Mouse (Mus musculus): ENCODE measurements around the gene Cdt1.

Cdt1 gene

GRCm38 (mm10) chr8:122567361-122568108, at the start of gene Cdt1:
TSS of gene Cdt1 (plus strand) at chr8:122568015.
- peak; percentile 94 for DNase-seq (ENCODE audit: low spot score in 2 of 2)

- DNase-seq (ENCODE audit: low spot score in 2 of 2), result no peak
These were observed 47.2 kb upstream of the Cdt1 start for GRCm38 (mm10) chr8:122520611-122521010.

DNA sequence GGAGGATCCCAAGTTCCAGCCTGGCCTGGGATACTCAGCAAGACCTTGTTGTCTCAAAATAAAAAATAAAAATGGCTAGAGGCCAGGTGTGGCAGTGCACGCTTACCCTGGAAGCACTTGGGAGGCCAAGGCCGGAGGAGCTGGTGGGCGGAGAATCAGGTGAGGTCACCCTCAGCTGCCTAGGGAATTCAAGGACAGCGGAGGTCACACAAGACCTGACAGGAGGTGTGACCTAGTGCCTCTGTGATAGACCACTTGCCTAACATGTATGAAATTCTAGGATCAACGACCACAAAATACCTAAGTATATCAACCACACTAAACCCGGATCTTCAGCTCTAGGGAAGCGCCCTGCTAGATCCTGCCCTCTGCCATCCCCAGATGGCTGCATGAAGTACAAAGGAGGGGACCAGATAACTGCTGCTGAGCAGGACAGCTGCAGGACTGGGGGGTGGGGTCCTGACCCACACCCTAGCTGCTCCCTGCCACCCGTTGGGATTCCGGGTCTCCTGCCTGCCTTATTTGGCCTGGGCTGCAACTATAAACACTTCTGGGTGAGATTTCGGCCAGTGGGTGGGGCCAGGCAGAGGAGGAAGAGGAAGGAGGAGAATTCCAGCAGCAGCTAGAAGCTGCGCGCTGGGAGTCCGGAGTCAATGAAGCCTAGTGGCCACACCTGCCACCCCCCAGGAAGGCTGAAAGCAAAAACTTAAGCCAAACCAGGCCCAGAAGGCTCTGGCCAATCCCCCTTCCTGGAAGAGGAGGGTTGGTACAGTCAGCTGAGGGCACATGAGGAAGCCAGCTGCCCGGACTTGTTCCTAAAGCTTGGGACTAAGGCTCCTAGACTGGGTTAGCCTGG, 44.8 kb upstream of the Cdt1 start:
- DNase-seq (ENCODE audit: low spot score in 2 of 2), result no peak

- no peak for DNase-seq (ENCODE audit: low spot score in 2 of 2)
These were observed 44.0 kb upstream of the Cdt1 start for GRCm38 (mm10) chr8:122523652-122524360.

- DNase-seq (ENCODE audit: low spot score in 2 of 2), result no peak
These were observed 43.3 kb upstream of the Cdt1 start for GRCm38 (mm10) chr8:122524506-122524905.

DNA sequence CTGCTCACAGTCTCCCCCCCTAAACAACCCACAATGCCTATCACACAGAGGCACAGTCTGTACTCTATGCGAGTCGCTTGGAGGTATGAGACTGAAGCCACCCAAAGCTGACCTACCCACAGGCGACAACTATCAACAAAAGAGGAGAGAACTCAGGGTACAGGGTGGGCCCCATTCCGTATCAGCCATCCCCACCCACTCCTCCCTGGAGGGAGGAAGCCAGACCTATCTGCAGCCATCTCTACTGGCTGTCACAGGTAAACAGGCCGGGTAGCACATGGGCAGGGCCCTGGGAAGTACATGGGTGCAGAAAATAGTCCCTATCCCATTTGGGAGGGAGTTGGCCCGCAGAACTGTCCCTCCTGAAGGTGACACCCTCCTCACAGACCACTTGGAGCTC, 42.8 kb upstream of the Cdt1 start:
- no peak for DNase-seq (ENCODE audit: low spot score in 2 of 2)

DNA sequence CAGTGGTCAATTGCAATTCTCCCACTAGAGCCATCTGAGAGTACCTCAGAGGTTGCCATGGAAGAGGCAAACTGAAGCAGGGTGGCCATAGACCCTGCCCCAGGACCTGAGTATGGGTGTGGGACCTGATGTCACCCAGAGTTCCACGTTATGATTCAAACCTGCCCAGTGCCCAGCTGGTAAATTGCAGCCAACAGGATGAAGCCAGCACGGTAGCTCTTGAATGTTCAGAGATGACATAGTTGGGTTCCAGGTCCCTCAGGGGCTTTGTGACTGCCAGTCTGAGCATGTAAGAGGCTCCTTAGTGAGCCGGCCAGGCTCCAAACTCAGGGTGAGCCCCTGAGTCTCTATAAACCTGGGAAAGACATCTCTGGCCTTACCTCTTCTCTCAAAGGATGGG, 41.7 kb upstream of the Cdt1 start:
- no peak for DNase-seq (ENCODE audit: low spot score in 2 of 2)

DNA sequence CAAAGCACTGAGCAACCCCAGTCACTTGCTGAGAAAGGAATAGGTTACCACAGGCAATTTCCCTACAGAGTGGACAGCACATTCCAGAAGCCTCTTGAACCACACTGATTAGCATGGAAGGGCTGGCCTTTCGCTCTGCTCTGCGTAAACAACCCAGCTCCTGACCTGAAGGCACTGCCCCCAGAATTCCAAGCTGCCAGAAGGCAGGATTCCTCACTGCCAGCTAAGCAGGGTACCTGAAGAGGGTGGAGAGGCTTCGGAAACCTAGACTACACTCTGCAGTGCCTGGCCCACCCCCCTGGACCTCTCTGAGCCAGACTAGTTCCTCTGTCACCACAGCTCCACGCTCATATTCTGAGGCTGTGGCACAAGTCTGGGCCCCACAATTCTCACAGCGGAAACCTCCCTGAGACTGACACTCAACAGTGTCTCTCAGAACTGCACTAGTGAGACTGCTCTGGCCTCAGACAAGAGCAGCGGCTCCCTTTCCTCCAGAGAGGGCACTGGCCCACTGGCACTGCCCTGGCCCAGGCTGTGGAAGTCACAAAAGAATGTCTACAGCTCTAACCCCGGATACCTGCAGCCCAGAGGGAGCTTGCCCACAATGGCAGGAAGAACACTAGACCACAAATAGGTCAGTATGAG, 41.2 kb upstream of the Cdt1 start:
- peak; percentile 16 to 26 for DNase-seq (ENCODE audit: low spot score in 2 of 2)

GRCm38 (mm10) chr8:122527937-122528336, 39.9 kb upstream of the Cdt1 start:
- DNase-seq (ENCODE audit: low spot score in 2 of 2), result no peak

DNA sequence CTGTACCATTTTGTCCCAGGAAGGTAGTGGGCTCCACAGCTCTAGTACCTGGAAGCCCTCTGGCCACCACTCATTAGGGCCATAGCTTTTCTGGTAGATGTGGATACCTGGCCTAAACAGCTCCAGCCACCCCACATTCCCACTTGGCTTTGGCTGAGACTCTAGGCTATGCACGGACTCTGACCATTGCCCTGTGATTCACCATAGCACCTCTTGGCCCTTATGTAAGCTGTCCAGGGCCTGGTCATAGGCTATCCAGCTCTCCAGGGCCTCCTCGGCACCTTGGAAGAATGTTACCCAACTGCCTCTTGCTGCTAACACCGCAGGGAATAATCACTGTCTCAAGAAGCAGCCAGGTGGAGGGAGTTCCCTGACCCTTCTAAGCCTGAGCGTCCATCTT, 38.7 kb upstream of the Cdt1 start:
- DNase-seq (ENCODE audit: low spot score in 2 of 2), result no peak

- DNase-seq (ENCODE audit: low spot score in 2 of 2), result no peak
These were observed 36.5 kb upstream of the Cdt1 start for GRCm38 (mm10) chr8:122531312-122531711.

DNA sequence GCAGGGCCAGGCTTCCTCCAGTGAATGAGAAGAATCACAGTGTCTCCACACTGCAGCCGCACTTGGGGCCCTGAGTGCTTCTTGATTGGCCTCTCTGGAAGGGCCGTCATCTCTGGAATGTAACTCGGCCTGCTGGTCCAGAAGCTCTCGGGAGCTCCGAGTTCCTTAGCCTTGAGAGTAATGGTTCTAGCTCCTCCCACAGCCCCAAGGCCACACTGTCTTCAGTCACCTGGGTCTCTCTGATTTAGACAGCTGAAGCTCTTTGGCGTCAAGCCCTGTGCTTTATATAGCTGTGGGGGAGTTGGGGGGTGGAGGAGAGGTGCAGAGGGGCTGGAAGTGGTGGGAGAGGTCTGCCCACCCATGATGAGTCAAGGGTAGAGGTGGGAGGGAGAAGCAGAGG, 30.8 kb upstream of the Cdt1 start:
- DNase-seq (ENCODE audit: low spot score in 2 of 2), result no peak

DNA sequence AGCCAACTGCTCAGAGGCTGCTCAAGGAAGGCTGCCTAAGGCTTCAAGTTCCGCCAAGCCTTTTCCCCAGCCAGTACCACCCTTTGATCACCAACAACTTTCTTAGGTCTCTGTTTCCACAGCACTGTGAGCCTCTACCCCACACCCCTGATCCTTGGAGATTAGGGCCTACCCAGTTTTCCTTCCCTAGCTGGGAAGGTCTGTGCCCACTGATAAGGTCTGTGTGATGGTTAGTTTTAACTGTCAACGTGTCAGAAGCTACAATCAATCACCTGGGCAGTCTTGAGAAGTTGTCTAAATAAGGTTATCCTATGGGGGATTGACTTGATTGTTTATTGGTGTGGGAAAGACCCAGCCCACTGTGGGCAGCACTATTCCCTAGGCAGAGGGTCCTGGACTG, 30.0 kb upstream of the Cdt1 start:
- DNase-seq (ENCODE audit: low spot score in 2 of 2), result no peak

DNA sequence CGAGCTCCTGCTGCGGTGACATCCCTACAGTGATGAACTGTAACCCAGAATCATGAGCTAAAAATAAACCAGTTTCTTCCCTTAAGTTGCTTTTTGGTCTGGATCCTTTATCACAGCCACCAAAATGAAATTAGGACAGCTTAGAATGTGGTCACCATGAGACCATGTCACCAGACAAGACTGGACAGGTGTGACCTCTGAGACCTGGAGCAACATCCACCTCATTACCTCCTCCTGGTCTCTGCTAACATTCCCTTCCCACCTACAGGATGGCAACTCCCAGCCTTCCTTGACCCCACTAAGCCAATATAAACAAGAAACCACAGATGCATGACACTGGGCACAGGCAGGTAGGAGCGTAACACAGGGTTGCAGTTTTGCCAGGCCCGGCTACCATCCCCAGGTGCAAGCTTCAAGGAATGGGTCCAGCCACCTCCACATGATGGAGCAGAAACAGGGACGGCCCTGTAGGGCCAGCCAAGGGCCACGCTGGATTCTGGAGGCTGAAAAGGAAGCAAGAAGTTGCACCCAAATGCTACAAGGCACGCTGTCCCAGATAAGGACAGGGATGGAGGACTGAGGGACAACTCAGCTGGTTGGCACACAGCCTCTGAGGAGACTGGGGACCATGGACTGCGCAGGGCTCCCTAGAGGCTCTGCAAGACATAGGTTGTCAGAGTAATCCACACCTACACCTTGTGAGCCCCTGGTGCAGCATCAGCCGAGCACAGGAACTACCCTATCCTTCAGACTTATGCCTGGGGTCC, 29.3 kb upstream of the Cdt1 start:
- no peak for DNase-seq (ENCODE audit: low spot score in 2 of 2)

- no peak for DNase-seq (ENCODE audit: low spot score in 2 of 2)
These were observed 23.7 kb upstream of the Cdt1 start for GRCm38 (mm10) chr8:122544138-122544537.

GRCm38 (mm10) chr8:122546066-122546755, 21.6 kb upstream of the Cdt1 start:
- no peak for DNase-seq (ENCODE audit: low spot score in 2 of 2)

GRCm38 (mm10) chr8:122546811-122547453, 20.9 kb upstream of the Cdt1 start:
- DNase-seq (ENCODE audit: low spot score in 2 of 2), result no peak

GRCm38 (mm10) chr8:122547815-122548214, 20.0 kb upstream of the Cdt1 start:
- DNase-seq (ENCODE audit: low spot score in 2 of 2), result peak; percentile 31 to 33

DNA sequence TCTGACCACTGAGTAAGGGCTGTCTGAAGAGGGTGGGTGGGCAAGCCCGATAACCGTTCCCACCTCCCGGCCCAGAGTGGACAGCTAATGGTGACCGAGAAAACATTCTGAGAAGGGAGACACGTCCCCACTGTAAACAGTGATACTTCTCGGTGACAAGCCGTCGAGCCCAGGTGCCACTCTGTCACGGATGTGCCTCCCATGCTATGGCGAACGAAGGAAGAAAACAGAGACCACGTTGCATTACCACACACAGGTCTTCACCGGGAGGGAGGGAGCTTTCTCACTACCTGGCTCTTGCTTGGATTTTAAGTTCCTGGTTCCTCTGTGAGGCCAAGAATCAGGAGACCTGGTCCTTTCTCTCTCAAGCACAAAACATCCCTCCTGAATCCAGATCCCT, 19.5 kb upstream of the Cdt1 start:
- peak; percentile 26 to 36 for DNase-seq (ENCODE audit: low spot score in 2 of 2)

DNA sequence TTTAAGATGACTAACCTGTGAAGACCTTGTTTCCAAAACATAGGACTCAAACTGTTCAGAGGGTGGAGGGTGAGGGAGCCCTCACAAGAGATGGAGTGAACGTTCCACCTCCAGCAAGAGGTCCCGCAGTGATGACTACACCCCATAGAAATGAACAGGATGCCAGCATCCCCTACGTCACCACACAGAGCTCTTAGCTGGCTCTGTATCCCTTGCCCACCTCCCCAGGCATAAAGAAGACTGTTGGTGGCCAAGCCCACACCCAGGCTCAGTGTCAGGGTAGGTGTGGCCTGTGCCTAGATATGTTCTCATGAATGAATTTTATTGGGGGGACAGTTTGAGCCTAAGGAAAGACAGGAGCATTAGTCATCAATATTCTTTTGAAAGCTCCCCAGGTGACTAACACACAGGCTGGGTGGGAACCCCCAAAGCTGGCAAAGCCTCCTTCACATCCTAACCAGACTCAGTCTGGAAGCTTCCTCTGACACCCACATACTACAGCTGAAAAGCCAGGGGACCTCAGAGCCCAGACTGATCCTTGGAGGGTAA, 18.9 kb upstream of the Cdt1 start:
- no peak for DNase-seq (ENCODE audit: low spot score in 2 of 2)
